Mouse (Mus musculus) right cerebral cortex, adult 18-20 months (tissue): ENCODE data around the gene Foxp1.

ENCODE experiments used
- DNase-seq: peaks from one replicate; pipeline ENCODE4 v3.0.0; 2022; ENCODE audit warnings: mixed read lengths

Foxp1 gene

DNA sequence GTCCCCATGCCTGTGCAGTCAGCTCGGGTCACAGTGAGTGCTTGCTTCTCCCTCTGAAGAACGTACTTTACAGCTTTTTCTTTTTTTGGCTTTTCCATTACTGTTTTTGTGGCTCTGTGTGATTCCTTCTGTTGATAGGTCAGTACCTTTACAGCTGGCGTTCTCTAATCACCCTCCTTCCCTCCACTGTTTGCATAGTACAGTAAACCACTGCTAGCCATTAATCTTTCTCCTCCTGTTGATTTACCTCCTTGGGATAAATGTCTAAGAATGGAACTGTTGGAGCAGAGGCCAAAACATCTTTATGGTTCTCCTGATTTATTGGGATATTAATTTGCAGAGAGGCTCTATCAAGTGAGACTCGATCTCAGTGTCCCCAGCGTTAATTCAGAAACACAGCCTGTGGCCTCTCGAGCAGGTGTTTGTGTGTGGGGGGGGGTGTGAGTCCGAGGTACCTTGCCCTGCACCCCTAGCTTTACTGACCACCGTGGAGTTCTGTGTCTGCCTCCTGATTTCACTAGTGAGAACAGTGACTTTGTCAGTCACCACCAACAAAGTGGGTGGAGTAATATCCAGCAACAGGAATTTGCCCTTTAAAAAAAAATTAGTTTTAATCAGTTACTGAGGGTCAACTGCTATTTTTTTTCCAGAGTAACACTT, 590.5 kb downstream of the Foxp1 start:
- DNase-seq, result no peak

- no peak for DNase-seq
Observed at GRCm38 (mm10) chr6:98930652-98931300, 591.7 kb downstream of the Foxp1 start.

- DNase-seq, result no peak
Observed at GRCm38 (mm10) chr6:98928365-98928764, 594.2 kb downstream of the Foxp1 start.

- no peak for DNase-seq
Observed at GRCm38 (mm10) chr6:98901259-98901658, 621.3 kb downstream of the Foxp1 start.

- DNase-seq, result no peak
Observed at GRCm38 (mm10) chr6:98878208-98878607, 644.3 kb downstream of the Foxp1 start.

GRCm38 (mm10) chr6:98876401-98876800, 646.1 kb downstream of the Foxp1 start:
- DNase-seq, result no peak
